Mouse (Mus musculus): ENCODE results near the gene BC028528.

DNA sequence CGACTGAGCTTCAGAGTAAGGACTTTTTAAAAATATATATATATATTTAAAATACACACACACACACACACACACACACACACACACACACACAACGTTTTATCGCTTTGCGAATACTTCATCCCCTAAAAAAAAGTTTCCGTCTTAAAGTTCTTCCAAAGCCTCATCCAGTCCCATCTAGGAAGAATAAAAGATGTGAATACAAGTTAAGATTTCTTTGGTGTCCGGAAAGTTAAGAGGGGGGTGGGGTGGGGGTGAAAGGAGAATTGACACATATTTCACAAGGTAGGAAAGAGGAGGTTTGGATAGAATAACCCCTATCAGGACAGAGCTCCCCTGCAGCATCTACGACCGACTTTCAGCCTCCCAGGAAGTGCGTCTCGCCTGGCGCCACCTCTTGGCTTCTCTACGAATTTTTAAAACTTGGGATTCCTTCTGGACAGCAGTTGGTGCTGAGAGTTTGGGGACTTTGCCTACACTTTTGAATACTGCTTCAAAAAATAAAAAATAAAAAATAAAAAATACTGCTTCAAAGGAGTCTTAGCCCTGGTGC is 14.2 kb upstream of the BC028528 start:
- TF ChIP-seq CTCF (IDR thresholded peaks at IDR 0.05; ENCODE audit: low read depth) (peak; percentile 72), EP300 (IDR thresholded peaks at IDR 0.05; ENCODE audit: low read depth) (no peak)

Data from liver, postnatal 0 days (tissue).